Mouse (Mus musculus) CD4-positive helper T cell, adult 2 months (primary cell): ENCODE measurements around the gene Eif4h.
A peak's percentile ranks its signal among the peaks of the same experiment; 100 is the strongest.

ENCODE experiments used
- DNase-seq: peaks from one replicate; pipeline ENCODE4 v3.0.0-alpha.2; 2012; ENCODE audit warnings: low read depth, missing footprints, low spot score

Gene Eif4h

DNA sequence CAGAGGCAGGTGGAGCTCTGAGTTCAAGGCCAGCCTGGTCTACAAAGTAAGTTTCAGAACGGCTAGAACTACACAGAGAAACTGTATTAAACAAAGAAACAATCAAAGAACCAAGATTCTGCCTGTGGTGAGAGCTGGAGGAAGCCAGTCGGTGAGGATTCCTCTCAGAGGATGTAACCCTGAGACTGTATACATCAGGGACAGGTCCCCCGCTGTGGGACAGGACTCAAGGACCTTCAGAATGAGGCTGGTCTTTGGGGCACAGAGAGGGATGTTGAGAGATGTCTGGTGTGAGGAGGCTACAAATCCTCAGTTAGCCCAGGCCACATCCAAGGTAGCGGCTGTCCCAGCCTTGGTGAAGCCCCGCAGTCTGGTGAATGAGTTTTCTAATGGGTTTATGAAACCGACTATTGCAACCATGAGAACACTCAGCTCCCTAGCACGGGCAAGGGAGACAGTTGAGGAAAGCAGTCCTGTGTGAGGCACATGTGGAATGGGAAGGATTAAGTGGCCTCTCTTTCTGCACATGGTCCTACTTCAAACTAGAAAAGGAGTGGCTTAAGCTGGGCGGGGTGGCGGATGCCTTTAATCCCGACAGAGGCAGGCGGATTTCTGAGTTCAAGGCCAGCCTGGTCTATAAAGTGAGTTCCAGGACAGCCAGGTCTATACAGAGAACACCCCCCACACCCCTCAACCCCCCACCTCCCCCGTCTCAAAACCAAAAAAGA lies 29.2 kb downstream of the Eif4h start:
- no peak for DNase-seq

DNA sequence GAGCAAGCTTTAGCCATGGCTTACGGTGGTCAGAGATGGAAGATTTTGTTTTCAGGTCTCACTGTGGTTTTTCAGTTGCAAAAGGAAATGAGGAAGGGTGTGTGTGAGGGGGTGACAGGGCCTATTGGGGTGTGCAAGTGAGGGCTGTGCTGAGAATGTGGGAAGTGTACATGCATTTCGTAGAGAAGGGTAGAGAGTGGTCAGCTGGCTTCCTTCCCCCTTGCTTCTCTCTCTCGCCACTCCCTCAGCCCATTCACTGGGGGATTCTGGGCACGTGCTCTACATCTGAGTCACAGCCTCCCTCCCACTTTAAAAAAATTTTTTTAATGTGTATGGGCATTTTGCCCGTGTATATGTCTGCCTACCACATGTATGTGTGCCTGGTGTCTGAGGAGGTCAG lies 32.2 kb downstream of the Eif4h start:
- DNase-seq, result no peak

- DNase-seq, result no peak
These were observed 33.0 kb downstream of the Eif4h start for GRCm38 (mm10) chr5:134606314-134606713.

GRCm38 (mm10) chr5:134604376-134604775 lies 34.9 kb downstream of the Eif4h start:
- no peak for DNase-seq

- DNase-seq, result no peak
These were observed 41.6 kb downstream of the Eif4h start for GRCm38 (mm10) chr5:134597711-134598110.

GRCm38 (mm10) chr5:134593093-134593492 lies 46.2 kb downstream of the Eif4h start:
- DNase-seq, result no peak

- no peak for DNase-seq
These were observed 47.2 kb downstream of the Eif4h start for GRCm38 (mm10) chr5:134592026-134592581.

DNA sequence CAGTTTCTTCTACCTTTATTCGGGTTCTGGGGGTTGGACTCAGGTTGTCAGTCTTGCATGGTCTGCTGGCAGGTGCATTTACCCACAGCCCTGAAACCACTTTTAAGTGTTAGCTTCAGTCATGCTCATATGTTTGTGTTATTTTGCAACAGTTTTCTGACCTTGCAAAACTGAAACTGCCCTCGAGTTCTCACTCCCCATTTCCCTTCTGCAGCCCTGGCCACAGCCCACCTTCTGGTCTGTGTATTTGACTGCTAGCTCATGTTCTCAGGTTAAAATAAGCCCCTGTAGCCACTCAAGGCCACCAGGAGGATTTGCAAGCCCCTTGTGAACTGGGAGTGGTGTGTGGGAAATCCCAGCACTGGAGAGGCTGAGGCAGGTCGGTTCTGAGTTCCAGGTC lies 49.4 kb downstream of the Eif4h start:
- DNase-seq, result no peak

GRCm38 (mm10) chr5:134584798-134585197 lies 54.5 kb downstream of the Eif4h start:
- DNase-seq, result no peak

DNA sequence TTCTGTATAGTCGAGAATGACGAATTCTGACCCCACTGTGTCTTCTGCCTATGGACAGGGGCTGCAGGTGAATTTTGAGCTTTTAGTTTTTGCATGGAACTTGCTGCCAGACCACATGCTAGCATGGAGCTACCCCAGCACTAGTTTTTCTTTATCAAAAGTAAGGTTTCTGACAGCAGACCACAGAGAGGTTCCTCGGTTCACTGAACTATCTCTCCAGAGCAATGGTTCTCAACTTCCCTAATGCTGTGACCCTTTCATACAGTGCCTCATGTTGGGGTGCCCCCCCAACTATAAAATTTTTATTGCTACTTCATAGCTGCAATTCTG lies 55.4 kb downstream of the Eif4h start:
- no peak for DNase-seq

DNA sequence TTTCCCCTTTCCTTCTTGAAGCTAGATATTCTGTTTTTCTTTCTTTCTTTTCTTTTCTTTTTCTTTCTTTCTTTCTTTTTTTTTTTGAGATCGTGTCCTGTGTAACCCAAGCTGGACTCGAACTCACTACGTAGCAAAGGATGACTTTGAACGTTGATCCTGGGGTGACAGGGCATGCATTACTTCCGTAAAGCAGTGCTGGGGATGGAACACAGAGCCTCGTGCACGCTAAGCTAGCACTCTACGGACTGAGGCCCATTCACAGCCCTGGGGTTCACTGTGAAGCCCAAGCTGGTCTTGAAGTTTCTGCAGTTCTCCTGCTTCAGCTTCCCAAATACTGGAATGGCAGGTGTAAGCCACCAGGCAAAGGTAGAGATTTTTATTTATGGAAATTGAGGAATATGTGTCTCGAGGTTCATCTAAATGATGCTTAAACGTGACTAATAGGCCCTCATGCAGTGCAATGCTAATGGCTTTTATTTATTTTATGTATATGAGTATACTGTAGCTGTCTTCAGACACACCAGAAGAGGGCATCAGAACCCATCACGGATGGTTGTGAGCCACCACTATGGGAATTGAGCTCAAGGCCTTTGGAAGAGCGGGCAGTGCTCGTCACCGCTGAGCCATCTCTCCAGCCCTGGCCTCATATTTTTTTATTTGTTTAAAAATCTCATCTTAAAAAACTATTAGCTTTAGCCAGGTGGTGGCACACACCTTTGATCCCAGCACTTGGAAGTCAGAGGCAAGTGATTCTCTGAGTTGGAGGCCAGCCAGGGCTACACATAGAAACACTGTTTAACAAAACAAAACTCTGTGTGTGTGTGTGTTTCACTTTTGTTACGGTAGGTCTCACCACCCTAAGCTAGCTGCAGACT lies 56.0 kb downstream of the Eif4h start:
- DNase-seq, result no peak

- DNase-seq, result peak; percentile 97
These were observed 56.9 kb downstream of the Eif4h start for GRCm38 (mm10) chr5:134582221-134582907.

DNA sequence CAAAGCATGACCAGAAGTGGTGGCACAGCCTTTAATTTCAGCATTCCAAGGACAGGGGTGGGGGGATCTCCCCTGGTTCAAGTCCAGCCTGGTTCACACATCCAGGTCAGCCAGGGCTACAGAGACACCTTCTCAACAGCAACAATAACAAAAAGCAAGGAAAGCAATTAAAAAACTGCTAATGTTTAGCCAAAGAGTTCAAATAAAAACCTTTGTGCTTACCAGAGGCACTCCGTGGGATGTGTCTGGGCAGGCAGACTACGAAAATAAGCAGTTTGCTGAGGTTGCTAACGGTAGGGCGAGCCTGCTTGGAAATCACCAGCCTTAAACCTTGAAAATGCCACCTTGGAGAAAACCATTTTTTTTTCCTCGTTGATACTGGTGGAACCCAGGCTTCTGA lies 58.1 kb downstream of the Eif4h start, which contains the start of gene Rfc2:
Gene Rfc2 (plus strand): TSS at position 221 of the 400 bp plus-strand sequence.
- no peak for DNase-seq

GRCm38 (mm10) chr5:134579135-134579534 lies 60.2 kb downstream of the Eif4h start:
- DNase-seq, result no peak

GRCm38 (mm10) chr5:134577534-134577933 lies 61.8 kb downstream of the Eif4h start:
- DNase-seq, result no peak

- DNase-seq, result no peak
These were observed 62.6 kb downstream of the Eif4h start for GRCm38 (mm10) chr5:134576517-134577220.

GRCm38 (mm10) chr5:134575833-134576232 lies 63.5 kb downstream of the Eif4h start:
- DNase-seq, result no peak

GRCm38 (mm10) chr5:134572508-134573214 lies 66.6 kb downstream of the Eif4h start:
- no peak for DNase-seq

- peak; percentile 68 for DNase-seq
These were observed 67.4 kb downstream of the Eif4h start for GRCm38 (mm10) chr5:134571730-134572507.
